Mouse (Mus musculus): Measurements from ENCODE around the gene Defb38. TPM values are rescaled to one million over a fixed set of nuclear protein-coding genes. Genes with fewer than 3 reads are reported as not detected.

Gene Defb38
- polyA plus RNA-seq (2012; rRNA removed; ENCODE audit: low replicate concordance) = not detected in 2 replicates

DNA sequence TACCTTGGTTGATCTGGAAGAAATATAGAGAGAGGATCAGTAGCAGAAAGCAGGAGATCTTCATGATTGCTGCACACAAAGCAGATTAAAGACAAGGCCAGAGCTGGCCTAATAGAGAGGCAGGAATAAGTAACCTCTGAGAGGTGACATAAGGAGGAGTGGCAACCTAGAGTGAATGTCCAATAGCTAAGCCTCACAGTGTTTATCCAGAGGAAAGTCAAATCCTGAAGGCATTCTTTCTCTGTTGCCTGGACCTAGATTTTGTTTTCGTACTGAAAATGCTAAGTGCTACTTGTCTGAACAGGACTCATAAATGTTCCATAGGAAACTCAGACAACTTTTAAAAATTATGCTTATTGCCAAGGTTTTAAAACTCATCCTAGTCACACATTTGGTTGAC, at the start of gene Defb38:
TSS of gene Defb38 (minus strand) at position 101 of the 400 bp plus-strand sequence.

DNA sequence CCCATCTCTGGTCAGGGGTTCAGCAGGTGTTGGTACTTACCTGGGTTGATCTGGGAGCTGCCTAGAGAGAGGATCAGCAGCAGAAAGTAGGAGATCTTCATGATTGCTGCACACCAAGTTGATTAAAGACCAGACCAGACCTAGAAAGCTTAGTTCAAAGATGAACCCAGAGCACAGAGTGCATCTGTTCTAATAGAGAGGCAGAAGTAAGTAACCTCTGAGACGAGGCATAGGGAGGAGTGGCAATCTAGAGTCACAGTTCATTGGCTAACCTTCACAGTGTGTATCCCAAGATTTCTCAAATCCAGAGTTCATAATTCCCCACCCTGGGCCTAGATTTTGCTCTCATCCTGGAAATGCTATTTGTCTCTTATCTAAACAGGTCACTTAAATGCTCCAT, 38.3 kb upstream of the Defb38 start, which contains the start of gene Defb39:
TSS of gene Defb39 (minus strand) at position 101 of the 400 bp plus-strand sequence.

Other genes with a start within 250 kb of the Defb38 start
- gene Defb40, start 48.3 kb downstream of the Defb38 start, polyA plus RNA-seq (2012; rRNA removed; ENCODE audit: low replicate concordance) = not detected in 2 replicates
- not detected in 2 replicates for gene Defb37, start 35.5 kb downstream of the Defb38 start, polyA plus RNA-seq (2012; rRNA removed; ENCODE audit: low replicate concordance)
- not detected in 2 replicates for gene Defb39, start 38.2 kb upstream of the Defb38 start, polyA plus RNA-seq (2012; rRNA removed; ENCODE audit: low replicate concordance)
- 0.28 TPM in 1 of 2 replicates, not detected in the other for gene Defb12, start 88.3 kb upstream of the Defb38 start, polyA plus RNA-seq (2012; rRNA removed; ENCODE audit: low replicate concordance)
- gene Defb34, start 97.2 kb upstream of the Defb38 start, polyA plus RNA-seq (2012; rRNA removed; ENCODE audit: low replicate concordance) = not detected in 2 replicates
- not detected in 2 replicates for gene Gm45826, start 114.2 kb upstream of the Defb38 start, polyA plus RNA-seq (2012; rRNA removed; ENCODE audit: low replicate concordance)
- gene Defb14, start 167.8 kb upstream of the Defb38 start, polyA plus RNA-seq (2012; rRNA removed; ENCODE audit: low replicate concordance) = not detected in 2 replicates
- not detected in 2 replicates for gene Defb4, start 172.1 kb upstream of the Defb38 start, polyA plus RNA-seq (2012; rRNA removed; ENCODE audit: low replicate concordance)
- gene Defb6, start 198.9 kb upstream of the Defb38 start, polyA plus RNA-seq (2012; rRNA removed; ENCODE audit: low replicate concordance) = not detected in 2 replicates
- gene Defb46, start 213.3 kb upstream of the Defb38 start, polyA plus RNA-seq (2012; rRNA removed; ENCODE audit: low replicate concordance) = not detected in 2 replicates
- not detected in 2 replicates for gene Defb5, start 221.0 kb upstream of the Defb38 start, polyA plus RNA-seq (2012; rRNA removed; ENCODE audit: low replicate concordance)

Data from subcutaneous adipose tissue, adult 2 months (tissue).